Mouse (Mus musculus): ENCODE measurements around the gene Susd2.

GRCm38 (mm10) chr10:75626991-75627390 is 16.8 kb downstream of the Susd2 start:
- TF ChIP-seq CTCF (IDR thresholded peaks at IDR 0.05; ENCODE audit: borderline replicate concordance, control insufficient read depth, extremely low read depth, insufficient read depth, low read length, poor library complexity) (no peak), POLR2A (IDR thresholded peaks at IDR 0.05; ENCODE audit: control insufficient read depth, extremely low read depth, insufficient read depth, low read length, poor library complexity) (no peak)
